Mouse (Mus musculus) layer of hippocampus, adult 8-10 months (tissue): Measurements from ENCODE around the gene Tnrc6c. TPM values are rescaled to one million over a fixed set of nuclear protein-coding genes. Genes with fewer than 3 reads are reported as not detected.
A peak's percentile ranks its signal among the peaks of the same experiment; 100 is the strongest.

Experiments
- DNase-seq, 2 experiments: peaks; one replicate each; pipeline ENCODE4 v3.0.0; 2022; ENCODE audit warnings: low spot score in 2 of 2
- total RNA-seq, 4 experiments: library from RNA; stranded (reverse); gene quantifications; 2 replicates each; pipeline ENCODE4 v1.2.4; 2022

The Tnrc6c gene
- total RNA-seq, 4 experiments from 2014 or later: 69.4 to 83.2 (median 76.7) TPM

DNA sequence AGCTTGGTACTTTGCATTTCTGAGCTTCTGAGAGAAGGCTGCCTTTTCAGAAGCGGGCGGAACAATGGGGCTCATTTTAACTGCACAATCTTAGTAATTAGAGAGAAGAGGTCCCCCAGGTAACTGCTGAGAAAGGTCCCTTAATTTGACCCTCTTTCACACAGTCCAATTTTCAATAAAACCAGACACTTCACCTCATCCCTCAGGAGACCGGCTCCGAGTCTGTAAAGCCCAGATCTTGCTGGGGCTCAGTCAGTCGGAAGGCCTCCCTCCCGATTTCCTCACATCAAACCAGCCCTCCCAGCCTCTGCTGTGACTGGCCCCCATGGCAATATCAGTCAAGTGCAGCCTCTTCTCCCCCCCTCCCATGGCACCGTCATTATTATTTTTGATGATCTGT, 15.7 kb upstream of the Tnrc6c start:
- DNase-seq: no peak

GRCm38 (mm10) chr11:117638809-117639208, 15.3 kb upstream of the Tnrc6c start:
- no peak for DNase-seq

GRCm38 (mm10) chr11:117639331-117639970, 14.6 kb upstream of the Tnrc6c start:
- no peak for DNase-seq

DNA sequence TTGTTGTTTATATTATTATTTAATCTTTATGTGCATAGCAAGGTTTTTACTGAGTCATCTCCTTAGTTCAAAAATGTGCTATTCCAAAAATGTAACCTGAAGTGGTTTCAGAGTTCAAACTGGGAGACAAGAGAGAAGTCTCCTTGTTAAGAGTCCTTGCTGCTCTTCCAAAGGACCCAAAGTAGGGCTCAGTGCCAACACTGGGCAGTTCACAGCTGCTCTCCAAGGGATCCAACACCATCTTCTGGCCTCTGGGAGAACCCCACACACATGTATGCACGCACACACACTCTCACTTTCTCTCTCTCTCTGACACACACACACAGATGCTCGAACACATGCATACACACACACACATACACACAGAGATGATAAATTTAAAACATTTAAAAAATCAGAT, 11.9 kb upstream of the Tnrc6c start:
- no peak for DNase-seq

DNA sequence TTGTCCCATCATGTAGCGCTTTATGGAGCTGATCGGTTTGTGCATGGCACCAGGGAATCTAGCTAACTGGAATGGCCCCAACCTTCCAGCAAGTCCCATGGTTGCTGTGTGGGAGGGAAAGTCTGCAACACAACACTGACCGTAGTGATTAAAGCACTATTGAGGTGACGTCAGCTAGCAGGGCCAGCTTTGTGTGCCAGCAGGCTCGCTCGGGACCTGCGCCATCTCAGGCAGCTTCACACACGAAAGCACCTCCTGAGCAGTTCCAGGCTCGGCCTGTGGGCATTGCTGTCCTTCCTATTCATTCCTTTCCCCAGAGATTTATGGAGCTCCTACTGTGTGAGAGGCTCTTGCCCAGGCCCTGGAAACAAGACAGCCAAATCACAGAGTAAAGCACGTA, 10.8 kb upstream of the Tnrc6c start:
- DNase-seq: no peak

DNA sequence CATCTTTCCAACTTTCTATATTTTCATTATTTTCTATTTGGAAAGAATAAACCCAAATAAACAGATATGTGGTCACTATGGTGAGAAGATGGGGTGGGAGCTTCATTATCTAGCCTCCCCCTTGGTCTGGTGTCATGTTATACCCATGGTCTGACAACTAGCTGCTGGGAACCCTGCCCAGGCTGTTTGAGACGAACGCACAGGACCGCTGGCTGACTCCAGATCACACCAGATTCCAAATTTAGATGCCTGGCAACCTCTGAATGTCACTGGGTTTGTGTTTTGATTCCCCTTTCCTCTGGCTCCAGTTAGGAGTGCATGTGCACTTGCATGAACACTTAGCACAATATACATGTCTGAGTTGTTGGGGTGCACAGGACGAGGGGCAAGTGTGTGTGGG, 7.3 kb upstream of the Tnrc6c start:
- no peak for DNase-seq

DNA sequence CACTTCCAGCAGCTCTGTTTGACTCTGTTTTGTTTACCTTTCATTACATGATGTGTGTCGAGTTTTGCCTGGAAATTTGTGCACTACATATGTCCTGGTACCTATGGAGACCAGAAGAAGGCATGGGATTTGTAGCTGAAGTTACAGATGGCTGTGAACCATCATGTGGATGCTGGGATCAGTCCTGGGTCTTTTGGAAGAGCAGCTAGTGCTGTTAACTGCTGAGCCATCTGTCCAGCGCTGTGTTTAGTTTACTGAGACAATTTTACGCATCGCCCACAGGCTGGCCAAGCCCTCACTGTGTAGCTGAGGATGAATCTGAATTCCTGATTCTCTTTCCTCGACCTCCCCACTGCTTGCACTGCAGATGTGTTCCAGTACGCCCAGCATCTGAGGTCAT, 6.1 kb upstream of the Tnrc6c start:
- peak in 1 of 2 experiments; percentile 24 for DNase-seq

DNA sequence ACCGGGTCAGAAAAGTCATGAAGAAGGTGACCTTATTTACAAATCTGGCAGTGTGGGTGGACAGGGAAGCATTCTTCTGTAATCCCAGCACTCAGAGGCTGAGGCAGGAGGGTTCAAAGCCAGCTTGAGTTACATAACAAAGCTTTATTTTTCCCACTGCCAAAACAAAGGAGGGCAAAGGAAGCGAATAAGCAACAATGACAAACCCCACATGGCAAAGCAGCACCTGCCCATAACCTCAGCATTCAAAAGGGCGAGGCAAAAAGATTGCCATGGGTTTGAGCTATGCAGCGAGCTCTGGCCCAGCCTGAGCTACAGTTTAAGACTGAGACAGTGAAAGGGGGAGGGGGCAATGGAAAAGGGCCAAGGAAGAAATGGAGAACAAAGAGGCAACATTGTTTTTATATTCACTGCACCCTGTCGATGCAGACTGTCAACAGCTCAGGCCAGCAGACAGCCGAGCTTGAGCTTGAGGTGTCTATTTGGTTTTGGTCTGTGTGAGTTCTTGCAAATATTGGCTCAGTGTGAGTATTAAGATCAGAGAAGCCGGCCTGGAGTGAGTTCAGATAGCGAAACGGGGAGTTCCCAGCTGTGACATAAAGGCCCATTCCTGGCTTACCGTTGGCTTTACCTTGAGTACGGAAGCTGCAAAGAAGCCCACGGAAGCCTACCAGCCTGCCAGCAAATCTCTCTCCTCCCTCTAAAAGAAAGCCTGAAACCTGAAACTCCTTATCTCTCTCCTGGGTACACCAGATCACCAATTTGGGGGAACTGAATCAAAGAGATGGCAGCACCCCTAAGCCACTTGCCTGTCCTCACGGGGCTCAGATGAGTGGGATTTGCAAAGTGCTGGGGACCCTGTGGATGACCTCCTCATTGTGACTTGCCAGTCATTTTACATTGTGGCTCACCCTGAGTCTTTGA, 3.1 kb upstream of the Tnrc6c start:
- DNase-seq: no peak

GRCm38 (mm10) chr11:117652907-117653306, 1.2 kb upstream of the Tnrc6c start:
- DNase-seq: no peak

GRCm38 (mm10) chr11:117654380-117654924, 363 bp downstream of the Tnrc6c start:
- peak; percentile 99 to 100 for DNase-seq

GRCm38 (mm10) chr11:117654934-117655291, 824 bp downstream of the Tnrc6c start:
- DNase-seq: no peak

DNA sequence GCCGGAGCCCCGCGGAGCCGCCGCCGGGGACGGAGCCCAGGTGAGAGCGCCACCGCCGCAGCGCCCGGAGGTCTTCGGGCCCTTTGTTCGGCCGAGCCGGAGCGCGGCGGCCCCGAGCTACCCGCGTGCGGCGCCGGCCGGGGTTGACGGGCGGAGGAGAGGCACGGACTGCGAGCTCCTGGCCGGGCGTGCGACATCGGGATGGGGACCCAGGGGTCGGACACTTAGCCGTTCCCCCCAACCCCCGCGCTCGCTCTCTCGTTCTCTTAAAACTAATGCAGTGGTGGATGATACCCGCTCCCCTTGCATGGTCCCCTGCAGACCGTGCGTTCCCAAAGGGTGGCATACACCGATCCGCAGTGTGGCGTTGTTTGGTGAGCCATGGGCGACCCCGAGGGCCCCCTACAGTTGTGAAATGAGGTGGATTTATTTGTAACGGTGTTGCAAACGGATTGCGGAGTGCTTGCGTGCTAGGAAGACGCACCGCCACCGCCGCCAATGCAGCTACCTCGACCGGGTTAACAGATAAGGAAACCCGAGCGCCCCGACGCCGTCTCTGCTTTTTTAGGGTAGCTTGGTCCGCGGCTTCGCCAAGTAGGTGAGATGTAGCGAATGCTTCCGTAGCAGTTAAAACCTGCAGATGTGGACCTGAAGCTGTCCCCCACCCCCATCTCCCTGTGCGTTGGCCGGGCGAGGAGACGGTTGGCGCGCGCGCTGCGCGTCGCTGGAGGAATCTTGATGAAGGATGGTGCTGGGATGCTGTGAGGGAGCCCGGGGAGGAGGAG, 1.4 kb downstream of the Tnrc6c start:
- peak; percentile 63 to 71 for DNase-seq

DNA sequence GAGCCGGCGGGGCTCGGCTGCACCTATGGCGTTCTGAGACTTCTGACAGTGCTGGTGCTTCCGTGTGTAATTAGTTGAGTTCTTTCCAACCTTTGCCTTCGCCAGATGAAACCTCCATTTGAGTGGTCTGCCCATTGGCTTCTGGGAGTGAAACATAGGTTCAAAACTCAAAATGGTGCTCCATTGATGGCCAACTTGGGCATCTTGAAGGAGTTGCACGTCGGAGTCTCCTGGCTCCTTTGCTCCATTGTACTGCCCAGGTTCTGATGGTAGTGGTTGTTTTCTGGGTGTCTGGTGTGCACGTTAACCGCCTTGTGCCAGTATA, 1.9 kb downstream of the Tnrc6c start:
- DNase-seq: no peak

DNA sequence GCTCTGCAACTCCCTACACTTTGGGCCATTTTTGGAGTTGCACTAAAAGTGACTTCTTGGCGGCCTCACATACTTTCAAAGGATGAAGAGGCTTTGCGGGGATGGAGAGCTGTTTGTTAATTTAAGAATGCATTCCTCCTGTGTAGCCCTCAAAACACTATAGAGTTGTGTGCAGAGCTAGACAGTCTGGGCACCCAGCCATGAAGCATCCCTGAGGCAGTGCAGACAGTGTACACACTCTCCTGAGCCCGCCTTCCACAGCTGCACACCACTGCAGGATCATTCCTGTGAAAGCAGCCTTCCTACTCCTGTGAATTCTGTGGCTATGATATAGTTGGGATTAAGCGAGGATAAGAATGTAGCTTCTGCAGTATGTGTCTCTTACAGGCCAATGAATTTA, 4.9 kb downstream of the Tnrc6c start:
- DNase-seq: no peak

- no peak for DNase-seq
These were observed 9.1 kb downstream of the Tnrc6c start for GRCm38 (mm10) chr11:117663036-117663809.

DNA sequence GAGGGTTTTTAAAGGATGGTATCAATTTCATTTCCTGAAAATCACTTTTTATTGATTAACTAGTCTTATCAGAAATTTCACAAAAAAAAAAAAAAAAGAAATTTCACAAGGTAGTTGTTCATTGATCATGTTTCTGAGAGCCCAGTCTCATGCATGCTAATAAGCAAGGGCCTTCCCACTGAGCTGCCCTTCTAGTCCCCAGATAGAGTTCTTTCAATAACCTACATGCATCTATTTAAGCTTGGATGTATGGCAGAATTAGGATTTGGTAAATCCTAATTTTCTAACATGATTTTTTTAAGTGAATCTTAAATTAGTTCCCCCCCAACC, 9.7 kb downstream of the Tnrc6c start:
- DNase-seq: no peak

- no peak for DNase-seq
These were observed 11.1 kb downstream of the Tnrc6c start for GRCm38 (mm10) chr11:117665189-117665588.

- DNase-seq: no peak
These were observed 12.5 kb downstream of the Tnrc6c start for GRCm38 (mm10) chr11:117666563-117666962.

GRCm38 (mm10) chr11:117667152-117667551, 13.1 kb downstream of the Tnrc6c start:
- no peak for DNase-seq

- DNase-seq: no peak
These were observed 13.7 kb downstream of the Tnrc6c start for GRCm38 (mm10) chr11:117667825-117668224.

GRCm38 (mm10) chr11:117671626-117672025, 17.5 kb downstream of the Tnrc6c start:
- no peak for DNase-seq
